Mouse (Mus musculus) heart, adult 2 months (tissue): ENCODE results near the gene Ddx59.

ENCODE experiments used
- CTCF ChIP-seq: fragments of 200-600 bp; IDR thresholded peaks from 2 replicates; pipeline ENCODE4 v1.8.1; 2022; ENCODE audit warnings: antibody characterized with exemption, mild to moderate bottlenecking, moderate library complexity
- POLR2A ChIP-seq: fragments of 200-500 bp; IDR thresholded peaks from 2 replicates; pipeline ENCODE4 v1.6.1; 2011; ENCODE audit warnings: mild to moderate bottlenecking, low read depth, low read length, control low read depth; ENCODE audit not compliant: insufficient read depth

DNA sequence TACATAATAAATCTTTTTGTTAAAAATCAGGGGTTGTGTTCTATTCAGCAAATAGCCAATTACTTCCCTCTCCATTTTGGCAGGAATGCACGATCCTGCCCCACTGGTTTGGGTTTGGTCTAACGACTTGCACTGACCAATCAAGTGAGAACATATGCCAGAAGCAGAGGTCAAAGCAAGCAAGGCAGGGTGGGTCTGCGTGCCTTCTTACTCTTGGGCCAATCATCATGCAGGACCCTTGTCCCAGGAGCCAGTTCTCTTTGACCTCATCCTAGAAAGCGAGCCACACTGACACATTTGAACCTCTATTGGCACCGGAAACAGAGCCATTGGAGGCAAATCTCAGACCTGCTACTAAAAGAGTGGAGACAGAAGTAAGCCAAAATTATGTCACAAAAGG, 35.1 kb downstream of the Ddx59 start:
- TF ChIP-seq CTCF (no peak), POLR2A (no peak)
